8 mouse cellular contexts compared by ENCODE assay signal in the genomic region with DNA sequence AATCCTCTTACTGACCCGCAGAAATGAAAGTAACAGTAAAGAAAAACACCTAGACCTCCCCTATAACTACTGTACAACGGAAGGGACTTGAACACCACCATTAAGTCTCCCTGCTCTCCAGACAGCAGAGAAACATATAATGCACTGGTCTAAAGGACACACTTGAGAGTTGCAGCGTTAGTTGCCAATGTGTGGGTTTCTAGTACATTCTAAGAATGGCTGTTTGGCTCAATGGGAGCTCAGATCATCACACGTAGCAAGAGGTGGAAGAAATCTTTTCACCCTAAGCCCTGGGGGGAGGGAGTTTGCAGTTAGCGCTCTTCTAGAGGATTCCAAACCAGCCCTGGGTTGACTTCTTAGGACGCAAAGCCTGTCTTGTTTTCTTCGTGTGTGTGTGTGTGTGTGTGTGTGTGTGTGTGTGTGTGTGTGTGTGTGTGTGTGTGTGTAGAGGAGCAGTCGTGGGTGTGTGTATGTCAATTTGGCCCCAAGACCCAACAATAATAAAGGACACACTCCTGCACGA. TPM values are rescaled to one million over a fixed set of nuclear protein-coding genes. Genes with fewer than 3 reads are reported as not detected.
A peak's percentile ranks its signal among the peaks of the same experiment; 100 is the strongest.
DNase-seq lines count a peak whose midpoint lies in the region; ATAC-seq and TF ChIP-seq lines count a peak whose summit lies in the region.

No protein-coding gene starts in this region.

- TF ChIP-seq POLR2A in small intestine, adult 2 months (IDR thresholded peaks at IDR 0.05; ENCODE audit: low read depth, low read length), result no peak

- peaks cover 24% of the 10 kb centered on the region for H3K4me1 ChIP-seq in lung, embryonic 16.5 days (replicated peaks; ENCODE audit: control insufficient read depth, insufficient read depth, low read length)
- peaks cover 69% of the 10 kb centered on the region for H3K4me1 ChIP-seq in forebrain, embryonic 10.5 days
- H3K4me1 ChIP-seq in limb, embryonic 10.5 days, result peaks cover 58% of the 10 kb centered on the region
- peaks cover 2% of the 10 kb centered on the region; the same call in 1 of the 2 replicates for H3K4me1 ChIP-seq in small intestine, adult 2 months (ENCODE audit: control insufficient read depth, insufficient read depth, insufficient read length, low read length)

- H3K4me2 ChIP-seq in lung, embryonic 16.5 days (ENCODE audit: low read depth, low read length), result peak overlapping the region; percentile 96

- H3K9ac ChIP-seq in lung, embryonic 16.5 days (ENCODE audit: low read length), result no peak overlapping the region

- peak overlapping the region; percentile 53 for H3K4me3 ChIP-seq in lung, embryonic 16.5 days (ENCODE audit: low read length)
- H3K4me3 ChIP-seq in forebrain, embryonic 10.5 days, result peak overlapping the region; percentile 66
- H3K4me3 ChIP-seq in limb, embryonic 10.5 days, result peak overlapping the region; percentile 67
- H3K4me3 ChIP-seq in small intestine, adult 2 months (ENCODE audit: low read depth, low read length), result peak overlapping the region; percentile 81

- ATAC-seq in lung, embryonic 16.5 days (ENCODE audit: low read depth), result no peak

- WGBS in lung, embryonic 16.5 days, result 8% methylated on average over 9 of the region's 9 CpGs
- under 1% methylated on average over 9 of the region's 9 CpGs for WGBS in forebrain, embryonic 10.5 days
- WGBS in limb, embryonic 10.5 days, result 1% methylated on average over 8 of the region's 9 CpGs
- 12% methylated on average over 9 of the region's 9 CpGs for WGBS in small intestine, adult 2 months

- H3K27me3 ChIP-seq in lung, embryonic 16.5 days (ENCODE audit: control insufficient read depth, insufficient read depth, low read depth, low read length), result peaks cover 73% of the 10 kb centered on the region
- H3K27me3 ChIP-seq in forebrain, embryonic 10.5 days (ENCODE audit: poor library complexity, severe bottlenecking), result peaks cover 90% of the 10 kb centered on the region
- peaks cover 88% of the 10 kb centered on the region for H3K27me3 ChIP-seq in limb, embryonic 10.5 days (ENCODE audit: low read depth, poor library complexity, severe bottlenecking)
- peaks cover 53% of the 10 kb centered on the region for H3K27me3 ChIP-seq in small intestine, adult 2 months (ENCODE audit: control insufficient read depth, insufficient read depth, low read length)

- no peak for DNase-seq in lung, postnatal 36 days
- DNase-seq in forebrain, embryonic 10.5 days (ENCODE audit: extremely low spot score, low spot score), result peak; percentile 36
- DNase-seq in limb, embryonic 10.5 days (ENCODE audit: low spot score), result no peak
- no peak for DNase-seq in adrenal gland, postnatal 14 days
- no peak for DNase-seq in adrenal gland, postnatal 4 days (ENCODE audit: low spot score in 2 of 2)
- no peak for DNase-seq in spleen, adult 12 weeks (ENCODE audit: low spot score)

- H3K27ac ChIP-seq in lung, embryonic 16.5 days (ENCODE audit: low read length), result no peak overlapping the region
- H3K27ac ChIP-seq in forebrain, embryonic 10.5 days, result no peak overlapping the region
- no peak overlapping the region for H3K27ac ChIP-seq in limb, embryonic 10.5 days
- H3K27ac ChIP-seq in small intestine, adult 2 months (ENCODE audit: insufficient read depth, low read depth, low read length), result no peak overlapping the region

- H3K9me3 ChIP-seq in lung, embryonic 16.5 days (ENCODE audit: control insufficient read depth, low read length), result no peaks in the 10 kb centered on the region
- no peaks in the 10 kb centered on the region for H3K9me3 ChIP-seq in forebrain, embryonic 10.5 days
- no peaks in the 10 kb centered on the region for H3K9me3 ChIP-seq in limb, embryonic 10.5 days (replicated peaks)

- H3K36me3 ChIP-seq in lung, embryonic 16.5 days (ENCODE audit: control insufficient read depth, insufficient read depth, low read length), result no peaks in the 10 kb centered on the region
- H3K36me3 ChIP-seq in forebrain, embryonic 10.5 days (replicated peaks), result no peaks in the 10 kb centered on the region
- H3K36me3 ChIP-seq in limb, embryonic 10.5 days, result no peaks in the 10 kb centered on the region
- peaks cover 10% of the 10 kb centered on the region for H3K36me3 ChIP-seq in small intestine, adult 2 months (ENCODE audit: control insufficient read depth, insufficient read depth, low read length)

- TF ChIP-seq CTCF in small intestine, adult 2 months (IDR thresholded peaks at IDR 0.05; ENCODE audit: extremely low read depth, insufficient read length, insufficient replicate concordance, low read depth, low read length), result no peak

RNA-seq across cellular contexts. Expression of a gene that starts 2.7 kb away (rescaled TPM):
- 2.6 and 2.9 TPM in 2 replicates for polyA plus RNA-seq in lung, embryonic 16.5 days (2015; fragmentation: Nextera tagmentation; extraction: Ambion mirVana)
- polyA plus RNA-seq in forebrain, embryonic 10.5 days (2016; fragmentation: Nextera tagmentation; extraction: Ambion mirVana), result 2.0 and 2.3 TPM in 2 replicates
- 2.2 and 4.2 TPM in 2 replicates for polyA plus RNA-seq in limb, embryonic 10.5 days (2016; fragmentation: Nextera tagmentation; extraction: Ambion mirVana)
- polyA plus RNA-seq in small intestine, adult 2 months (2012; rRNA removed), result 33.5 and 65.6 TPM in 2 replicates
- total RNA-seq in adrenal gland, postnatal 14 days (2021), result 21.0 and 23.4 TPM in 2 replicates
- 10 to 100 TPM; 17.5 to 24.6 TPM for total RNA-seq in adrenal gland, postnatal 4 days (2021)

RNA-seq across cellular contexts. Expression of a gene that starts 30.2 kb away (rescaled TPM):
- polyA plus RNA-seq in lung, embryonic 16.5 days (2015; fragmentation: Nextera tagmentation; extraction: Ambion mirVana), result 0.50 and 0.77 TPM in 2 replicates
- not detected in 2 replicates for polyA plus RNA-seq in forebrain, embryonic 10.5 days (2016; fragmentation: Nextera tagmentation; extraction: Ambion mirVana)
- 0.28 TPM in 1 of 2 replicates, not detected in the other for polyA plus RNA-seq in limb, embryonic 10.5 days (2016; fragmentation: Nextera tagmentation; extraction: Ambion mirVana)
- polyA plus RNA-seq in small intestine, adult 2 months (2012; rRNA removed), result 0.13 and 0.65 TPM in 2 replicates
- total RNA-seq in adrenal gland, postnatal 14 days (2021), result 3.5 and 5.0 TPM in 2 replicates
- under 1 TPM; 0.90 TPM for total RNA-seq in adrenal gland, postnatal 4 days (2021)
